Mouse (Mus musculus) hindbrain, embryonic 13.5 days (tissue): ENCODE data around the gene Amz2. TPM values are rescaled to one million over a fixed set of nuclear protein-coding genes. Genes with fewer than 3 reads are reported as not detected.
"Not testable (repeated sequence)": the region's sequence is repeated elsewhere in the genome, so short reads cannot be mapped to it uniquely, and the experiment has no call there.

Source experiments
- ATAC-seq: fragments of 200-750 bp; cut with Nextera tagmentation; 2 replicates; pipeline ENCODE4 v1.8.0; 2017; ENCODE audit warnings: moderate TSS enrichment; ENCODE audit not compliant: low FRiP score
- H3K27ac ChIP-seq: fragments of 300-500 bp; sonication (generic); 2 replicates; pipeline ENCODE4 v1.5.1; 2015; ENCODE audit warnings: inconsistent platforms, mild to moderate bottlenecking, moderate library complexity
- H3K27me3 ChIP-seq: fragments of 300-500 bp; sonication (generic); 2 replicates; pipeline ENCODE4 v1.6.1; 2015; ENCODE audit warnings: mild to moderate bottlenecking, inconsistent platforms
- H3K36me3 ChIP-seq: fragments of 300-500 bp; sonication (generic); 2 replicates; pipeline ENCODE4 v1.6.1; 2015; ENCODE audit warnings: mild to moderate bottlenecking, inconsistent platforms
- H3K4me1 ChIP-seq: fragments of 300-500 bp; sonication (generic); replicated peaks from 2 replicates; pipeline ENCODE4 v1.6.1; 2015; ENCODE audit warnings: inconsistent platforms
- H3K4me2 ChIP-seq: fragments of 300-500 bp; sonication (generic); 2 replicates; pipeline ENCODE4 v1.6.1; 2015; ENCODE audit warnings: inconsistent platforms, mild to moderate bottlenecking, moderate library complexity
- H3K4me3 ChIP-seq: fragments of 300-500 bp; sonication (generic); 2 replicates; pipeline ENCODE4 v1.5.1; 2015; ENCODE audit warnings: mild to moderate bottlenecking, inconsistent platforms
- H3K9ac ChIP-seq: fragments of 300-500 bp; sonication (generic); 2 replicates; pipeline ENCODE4 v1.6.1; 2015; ENCODE audit warnings: mild to moderate bottlenecking, inconsistent platforms
- H3K9me3 ChIP-seq: fragments of 300-500 bp; sonication (generic); 2 replicates; pipeline ENCODE4 v1.6.1; 2016; ENCODE audit warnings: inconsistent platforms
- whole genome bisulfite sequencing: fragments of 180-500 bp; shearing (Covaris S2); methylation state at CpG from one replicate; pipeline ENCODE4 v1.1.7; 2015; 5-methylcytosine and 5-hydroxymethylcytosine counted together
- polyA plus RNA-seq: library from polyadenylated mRNA; unstranded; fragments of >200 nt; fragmentation: Nextera tagmentation; extraction: Ambion mirVana; gene quantifications from 2 replicates; pipeline ENCODE4 v1.2.1, GENCODE M21; 2015

Amz2 gene
- polyA plus RNA-seq, 1 experiment from 2014 or later, result 57.0 TPM

DNA sequence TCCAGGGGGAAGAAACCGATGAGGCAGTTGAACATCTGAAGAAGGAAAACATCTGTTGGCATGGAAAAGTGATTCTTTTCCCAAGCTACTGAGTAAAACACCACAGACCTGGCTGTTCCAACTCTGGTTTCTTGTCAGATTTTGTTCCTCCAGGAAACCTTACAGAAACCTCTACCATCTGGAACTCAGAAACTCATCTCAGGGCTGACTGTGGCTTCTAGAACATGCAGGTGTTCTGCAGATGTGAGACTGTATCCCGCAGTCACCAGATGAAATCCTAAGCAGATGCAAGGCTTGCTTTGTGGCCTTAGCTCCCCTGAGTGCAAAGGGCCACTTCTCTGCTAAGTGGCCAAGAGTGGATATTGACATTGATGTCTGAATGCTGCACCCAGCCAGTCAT lies 64.0 kb downstream of the Amz2 start:
- Histone ChIP-seq H3K36me3 (no peaks in the 10 kb centered on the region), H3K4me2 (no peak overlapping the region), H3K27ac (no peak overlapping the region), H3K9me3 (no peaks in the 10 kb centered on the region), H3K4me1 (peaks cover 2% of the 10 kb centered on the region), H3K9ac (no peak overlapping the region), H3K4me3 (no peak overlapping the region), H3K27me3 (no peaks in the 10 kb centered on the region)
- WGBS, result 86% methylated on average over 2 of the region's 2 CpGs
- no peak for ATAC-seq

DNA sequence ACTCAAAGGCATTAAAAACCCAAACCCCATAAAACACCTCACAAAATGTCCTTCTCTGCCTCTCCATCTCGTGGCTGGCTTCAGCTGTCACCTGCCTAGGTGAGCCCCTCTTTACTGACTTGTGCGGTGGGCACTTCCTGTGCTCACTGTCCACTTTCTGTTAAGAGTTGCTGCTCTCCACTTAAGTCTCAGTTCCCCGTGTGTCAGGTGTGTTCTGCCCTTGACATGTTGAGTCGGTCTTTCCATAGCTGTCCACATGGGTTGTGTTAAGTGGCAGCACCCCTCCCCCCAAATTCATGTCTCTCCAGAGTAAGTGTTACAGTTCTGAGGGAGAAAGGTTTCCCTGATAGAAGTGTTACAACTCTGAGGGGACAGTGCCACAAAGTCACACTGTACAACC lies 66.1 kb downstream of the Amz2 start:
- peaks cover 17% of the 10 kb centered on the region for H3K4me1 ChIP-seq
- H3K9ac ChIP-seq, result no peak overlapping the region
- no peaks in the 10 kb centered on the region for H3K27me3 ChIP-seq
- H3K4me2 ChIP-seq, result no peak overlapping the region
- no peaks in the 10 kb centered on the region for H3K36me3 ChIP-seq
- ATAC-seq, result no peak
- H3K27ac ChIP-seq, result no peak overlapping the region
- WGBS, result 85% methylated on average over 4 of the region's 4 CpGs
- no peaks in the 10 kb centered on the region for H3K9me3 ChIP-seq
- H3K4me3 ChIP-seq, result no peak overlapping the region

DNA sequence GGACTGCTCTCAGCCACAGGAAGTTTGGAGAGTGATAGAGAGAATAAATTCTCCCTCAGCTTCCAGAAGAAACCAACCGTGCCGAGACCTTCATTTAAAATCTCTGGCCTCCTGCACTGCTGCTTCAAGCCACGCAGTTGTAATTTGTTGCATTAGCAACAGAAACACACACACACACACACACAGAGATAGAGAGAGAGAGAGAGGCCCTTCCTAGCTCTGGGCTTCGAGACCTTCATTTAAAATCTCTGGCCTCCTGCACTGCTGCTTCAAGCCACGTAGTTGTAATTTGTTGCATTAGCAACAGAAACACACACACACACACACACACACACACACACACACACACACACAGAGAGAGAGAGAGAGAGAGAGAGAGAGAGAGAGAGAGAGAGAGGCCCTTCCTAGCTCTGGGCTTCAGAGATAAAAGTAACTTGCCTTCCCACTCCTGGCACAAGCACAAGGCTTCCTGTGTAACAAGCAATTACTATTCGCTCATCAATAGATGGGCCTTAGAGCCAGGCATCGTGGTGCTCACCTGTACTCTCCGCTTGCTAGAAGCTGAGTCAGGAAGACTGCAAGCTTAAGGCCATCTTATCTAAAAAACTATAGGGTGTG lies 67.2 kb downstream of the Amz2 start:
- ATAC-seq, H3K4me3 ChIP-seq, H3K36me3 ChIP-seq, H3K9me3 ChIP-seq, H3K4me2 ChIP-seq, H3K27me3 ChIP-seq, H3K9ac ChIP-seq, H3K27ac ChIP-seq: not testable (repeated sequence)
- peaks cover 28% of the 10 kb centered on the region for H3K4me1 ChIP-seq
- WGBS, result 88% methylated on average over 8 of the region's 8 CpGs

DNA sequence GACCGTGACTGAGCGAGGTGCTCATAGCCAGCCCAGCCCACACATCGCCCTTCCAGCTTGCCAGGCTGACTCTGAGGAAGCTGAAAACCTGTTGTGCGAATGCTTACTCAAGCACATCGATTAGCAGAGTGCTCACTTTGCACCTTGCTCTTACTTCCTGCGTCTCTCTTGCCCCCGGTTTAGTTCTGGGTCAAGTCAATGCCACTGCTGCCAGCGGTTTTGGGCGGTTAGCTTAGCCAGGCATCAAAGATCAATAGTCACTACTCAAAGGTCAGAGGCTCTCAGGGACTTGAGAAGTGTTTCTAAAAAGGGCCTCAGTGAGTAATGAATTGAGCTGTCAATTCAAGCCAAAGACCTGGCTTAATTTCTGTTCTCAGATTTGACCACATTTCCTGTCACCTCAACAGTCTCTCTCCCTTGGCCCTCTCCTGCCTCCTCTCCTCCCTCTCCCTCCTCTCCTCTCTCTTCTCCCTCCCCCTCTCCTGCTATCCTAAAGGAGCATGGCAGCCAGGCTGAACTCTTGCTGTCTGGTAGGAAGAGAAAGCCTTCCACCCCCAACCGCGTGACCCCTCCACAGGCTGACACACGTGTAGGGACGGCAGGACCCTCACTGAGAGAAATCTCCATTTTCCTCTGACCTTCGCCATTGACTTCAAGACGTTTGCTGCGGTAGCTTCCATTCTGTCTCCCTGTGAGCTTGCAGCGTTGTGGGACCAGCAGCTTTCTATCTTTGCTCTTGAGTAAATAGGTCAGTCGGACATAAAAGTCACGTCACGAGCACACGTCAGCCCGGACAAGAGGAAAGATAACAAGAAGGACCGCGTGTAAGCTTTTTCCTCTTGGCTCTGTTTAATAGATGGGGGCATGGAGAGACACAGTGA lies 69.4 kb downstream of the Amz2 start:
- 56% methylated on average over 24 of the region's 24 CpGs for WGBS
- H3K4me3 ChIP-seq, result no peak overlapping the region

DNA sequence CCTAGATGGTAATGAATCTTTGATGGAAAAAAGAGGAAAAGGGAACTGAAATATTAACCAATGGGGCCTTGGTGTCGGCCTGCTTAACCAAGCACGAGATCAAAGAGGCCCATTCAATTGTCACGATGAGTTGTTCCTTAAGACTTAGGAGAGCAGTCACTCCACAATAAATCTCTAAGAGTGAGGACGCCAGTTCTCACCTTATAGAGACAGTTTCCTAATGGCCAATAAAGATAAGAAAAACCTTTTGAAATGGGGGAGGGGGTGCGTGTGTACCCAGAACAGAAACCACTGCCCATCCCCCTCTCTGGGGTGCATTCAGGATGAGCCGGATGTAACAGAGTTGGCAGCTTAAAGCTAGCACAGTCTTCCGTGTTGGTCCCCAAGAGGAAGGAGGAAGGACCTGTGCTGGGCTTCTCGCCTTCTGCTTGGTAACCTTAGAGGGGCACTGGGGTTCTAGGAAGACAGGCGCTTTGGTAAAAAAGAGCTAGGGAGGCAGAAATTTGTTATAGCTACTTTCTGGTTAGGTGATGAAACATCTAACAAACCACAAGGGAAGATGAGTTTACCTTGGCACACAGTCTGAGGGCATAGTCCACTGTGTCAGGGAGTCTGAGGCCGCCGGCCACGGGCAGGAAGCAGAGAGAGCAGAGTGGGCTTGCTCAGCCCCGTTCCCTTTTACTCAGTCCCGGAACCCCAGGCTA lies 70.2 kb downstream of the Amz2 start:
- no peak overlapping the region for H3K9ac ChIP-seq
- WGBS, result 60% methylated on average over 14 of the region's 14 CpGs
- no peak overlapping the region for H3K4me2 ChIP-seq

More for the DNA sequence above, 69.4 kb downstream of the Amz2 start:
- no peaks in the 10 kb centered on the region for H3K36me3 ChIP-seq
- H3K9ac ChIP-seq, result no peak overlapping the region
- 0 out of 2 replicates have a peak, but pooled peaks cover 4% of the 10 kb centered on the region for H3K27me3 ChIP-seq
- no peak overlapping the region for H3K4me2 ChIP-seq
- H3K4me1 ChIP-seq, result peaks cover 35% of the 10 kb centered on the region
- no peak overlapping the region for H3K27ac ChIP-seq
- no peak for ATAC-seq
- no peaks in the 10 kb centered on the region for H3K9me3 ChIP-seq

DNA sequence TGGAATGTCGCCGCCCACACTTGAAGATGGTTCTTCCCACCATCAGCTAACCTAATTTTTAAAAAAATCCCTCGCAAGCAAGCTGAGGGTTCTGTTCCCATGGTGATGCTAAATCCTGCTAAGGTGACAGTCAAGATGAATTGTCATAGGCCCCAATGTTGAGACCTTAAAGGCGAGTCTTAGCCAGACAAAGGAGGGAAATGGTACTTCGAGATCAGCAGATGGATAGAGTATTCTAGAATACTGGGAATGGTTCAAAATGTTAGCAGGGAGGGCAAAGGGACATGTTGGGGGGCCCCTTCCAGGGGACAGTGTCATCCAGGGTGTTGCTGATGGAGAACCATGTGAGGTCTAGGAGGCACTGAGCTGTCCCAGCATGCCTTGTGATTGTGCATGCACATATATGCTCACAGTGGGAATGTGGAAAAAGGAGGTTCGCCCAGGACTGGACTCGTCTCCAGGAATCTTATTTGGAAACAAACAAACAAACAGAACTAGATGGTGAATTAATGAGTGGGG lies 70.8 kb downstream of the Amz2 start:
- Histone ChIP-seq H3K9ac (no peak overlapping the region), H3K4me2 (no peak overlapping the region), H3K4me1 (peaks cover 35% of the 10 kb centered on the region), H3K9me3 (no peaks in the 10 kb centered on the region), H3K4me3 (no peak overlapping the region), H3K27me3 (0 out of 2 replicates have a peak, but pooled peaks cover 5% of the 10 kb centered on the region), H3K36me3 (no peaks in the 10 kb centered on the region), H3K27ac (no peak overlapping the region)
- no peak for ATAC-seq
- WGBS, result 78% methylated on average over 7 of the region's 7 CpGs

More for the DNA sequence above, 70.2 kb downstream of the Amz2 start:
- Histone ChIP-seq H3K9me3 (no peaks in the 10 kb centered on the region), H3K27ac (no peak overlapping the region), H3K4me1 (peaks cover 35% of the 10 kb centered on the region), H3K4me3 (no peak overlapping the region), H3K36me3 (no peaks in the 10 kb centered on the region), H3K27me3 (0 out of 2 replicates have a peak, but pooled peaks cover 5% of the 10 kb centered on the region)
- no peak for ATAC-seq

DNA sequence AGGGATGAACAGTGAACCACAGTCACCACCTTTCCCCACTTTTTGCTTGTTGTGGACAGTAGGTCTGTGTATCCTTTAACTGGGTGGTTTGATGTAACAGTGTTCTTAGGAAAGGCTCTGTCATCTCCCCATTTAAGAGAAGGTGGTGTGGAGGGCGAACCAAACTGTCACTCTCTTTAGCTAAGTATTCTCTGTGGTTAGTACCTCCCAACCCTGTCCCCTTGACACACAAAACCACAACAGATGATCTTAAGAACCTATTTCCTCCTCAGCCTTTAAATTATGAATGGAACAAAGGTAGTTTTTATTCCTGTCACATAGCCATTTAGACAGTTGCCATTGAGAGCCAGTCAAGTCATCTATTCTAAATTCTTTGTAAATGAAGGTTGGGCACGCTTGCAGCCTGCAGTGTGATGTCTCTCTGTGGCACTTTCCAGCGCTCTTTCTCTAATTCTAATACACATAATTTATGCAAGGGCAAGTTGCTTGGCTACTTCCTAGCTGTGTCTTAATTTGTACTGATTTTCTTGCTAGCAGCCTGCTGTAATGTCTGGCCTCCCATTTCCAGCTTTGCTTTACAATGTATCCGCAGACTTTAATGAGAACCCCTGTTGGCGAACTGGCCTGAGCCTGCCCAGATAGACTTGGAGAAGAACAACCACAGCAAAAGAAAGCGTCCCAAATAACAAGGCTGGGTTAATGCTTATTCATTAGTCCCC lies 71.4 kb downstream of the Amz2 start:
- WGBS, result 44% methylated on average over 6 of the region's 6 CpGs
- 0 out of 2 replicates have a peak, but pooled peaks cover 5% of the 10 kb centered on the region for H3K27me3 ChIP-seq
- H3K36me3 ChIP-seq, result no peaks in the 10 kb centered on the region
- H3K4me3 ChIP-seq, result no peak overlapping the region
- no peak overlapping the region for H3K9ac ChIP-seq
- no peak overlapping the region for H3K4me2 ChIP-seq
- no peaks in the 10 kb centered on the region for H3K9me3 ChIP-seq
- peak overlapping the region; percentile 14; the same call in 1 of the 2 replicates for H3K27ac ChIP-seq
- H3K4me1 ChIP-seq, result peaks cover 35% of the 10 kb centered on the region
- ATAC-seq, result peak; percentile 43; the same call in 1 of the 2 replicates

DNA sequence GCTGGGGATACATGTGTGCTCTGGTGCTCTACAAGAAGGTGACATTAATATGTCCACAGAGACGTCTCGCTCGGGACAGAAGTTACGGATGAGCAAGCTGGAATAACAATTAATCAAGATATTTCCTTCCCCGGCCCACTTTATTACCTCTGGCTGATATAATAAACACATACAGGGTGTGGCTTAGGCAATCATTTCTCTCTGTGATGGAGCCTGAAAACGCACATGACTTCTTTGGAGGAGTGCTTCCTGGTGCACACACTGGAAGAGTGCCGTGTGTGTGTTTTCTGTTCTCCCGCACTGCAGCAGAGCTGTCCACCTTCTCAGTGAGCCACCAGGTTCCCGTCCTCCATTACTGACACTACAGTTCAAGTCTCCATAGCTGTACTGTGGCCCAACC lies 72.2 kb downstream of the Amz2 start:
- Histone ChIP-seq H3K4me3 (no peak overlapping the region), H3K27ac (no peak overlapping the region), H3K9ac (no peak overlapping the region), H3K27me3 (0 out of 2 replicates have a peak, but pooled peaks cover 5% of the 10 kb centered on the region), H3K36me3 (no peaks in the 10 kb centered on the region), H3K4me1 (peaks cover 35% of the 10 kb centered on the region), H3K4me2 (no peak overlapping the region), H3K9me3 (no peaks in the 10 kb centered on the region)
- no peak for ATAC-seq
- WGBS, result 70% methylated on average over 9 of the region's 9 CpGs

DNA sequence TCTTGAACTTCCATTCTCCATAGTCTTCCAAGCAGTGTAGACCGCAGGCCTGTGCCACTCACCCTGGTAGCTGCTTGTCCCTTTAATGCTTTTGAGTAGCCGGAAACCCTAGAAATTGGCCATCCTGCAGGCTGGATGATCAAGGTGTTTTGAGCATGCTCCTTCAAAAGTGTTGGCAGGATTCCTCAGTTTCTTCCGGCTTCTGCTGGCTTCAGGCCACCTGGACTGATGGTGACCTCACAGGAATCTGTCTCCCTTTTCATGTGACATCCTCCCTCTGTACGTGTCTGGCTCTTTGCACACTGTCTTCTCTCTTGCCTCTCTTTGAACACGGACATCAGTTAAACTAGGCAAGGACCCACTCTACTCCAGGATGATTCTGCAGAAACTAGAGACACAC lies 74.5 kb downstream of the Amz2 start:
- Histone ChIP-seq H3K9ac (no peak overlapping the region), H3K9me3 (no peaks in the 10 kb centered on the region), H3K36me3 (no peaks in the 10 kb centered on the region), H3K27ac (no peak overlapping the region), H3K4me1 (peaks cover 28% of the 10 kb centered on the region), H3K4me3 (no peak overlapping the region), H3K4me2 (no peak overlapping the region), H3K27me3 (0 out of 2 replicates have a peak, but pooled peaks cover 5% of the 10 kb centered on the region)
- 93% methylated on average over 5 of the region's 5 CpGs for WGBS
- no peak for ATAC-seq
